Mouse (Mus musculus) liver, adult 2 months (tissue): ENCODE results near the gene Cpsf4.

Experiments used
- CTCF ChIP-seq: fragments of 200-500 bp; IDR thresholded peaks from 2 replicates; pipeline ENCODE4 v1.5.1; 2011; ENCODE audit warnings: low read depth, low read length, control low read depth
- POLR2A ChIP-seq: fragments of 200-500 bp; IDR thresholded peaks from 2 replicates; pipeline ENCODE4 v1.6.1; 2011; ENCODE audit warnings: low read length, control low read depth; ENCODE audit not compliant: insufficient read depth; ENCODE audit errors: extremely low read depth

DNA sequence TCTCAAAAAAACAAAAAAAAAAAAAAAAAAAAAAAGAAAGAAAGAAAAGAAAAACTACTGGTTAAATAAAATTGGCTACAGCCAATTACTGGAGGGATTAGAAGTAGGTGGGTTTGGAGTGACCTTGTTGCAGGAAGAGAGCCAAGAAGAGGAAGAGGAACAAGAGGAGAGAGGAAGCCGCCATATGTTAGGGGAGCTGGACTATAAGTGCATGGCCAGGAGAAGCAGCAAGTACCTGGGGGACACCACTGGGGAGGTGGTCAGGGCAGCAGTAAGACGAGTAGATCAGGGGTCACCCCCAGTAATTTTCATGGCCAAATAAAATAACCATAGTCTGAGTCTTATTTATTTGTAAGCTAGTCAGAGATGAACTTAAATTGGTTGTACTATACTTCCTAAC lies 18.2 kb downstream of the Cpsf4 start:
- TF ChIP-seq CTCF (no peak), POLR2A (no peak)
